Mouse (Mus musculus) liver, embryonic 16.5 days (tissue): ENCODE measurements around the gene Cxcl16. TPM values are rescaled to one million over a fixed set of nuclear protein-coding genes. Genes with fewer than 3 reads are reported as not detected.

ENCODE experiments used
- microRNA-seq: library from miRNA; unstranded; fragments of <30 nt; microRNA quantifications from one replicate; pipeline ENCODE4, GENCODE M21; 2016
- polyA plus RNA-seq: library from polyadenylated mRNA; unstranded; fragments of >200 nt; fragmentation: Nextera tagmentation; extraction: Ambion mirVana; gene quantifications from 2 replicates; pipeline ENCODE4 v1.2.1, GENCODE M21; 2015

The Cxcl16 gene
- polyA plus RNA-seq, 1 experiment from 2014 or later = 2.6 TPM

Small RNA genes lying within 50 kb of the gene (microRNA-seq; reads per million reads assigned to microRNA genes)
- gene Mir7115 = 0.98 reads per million

Other genes with a start within 250 kb of the Cxcl16 start
- gene Slc16a11, start 247.2 kb downstream of the Cxcl16 start, polyA plus RNA-seq = 1.1 and 1.3 TPM in 2 replicates
- gene Slc16a13, start 238.9 kb downstream of the Cxcl16 start, polyA plus RNA-seq = 2.6 and 4.3 TPM in 2 replicates
- gene Bcl6b, start 230.2 kb downstream of the Cxcl16 start, polyA plus RNA-seq = 2.1 and 2.3 TPM in 2 replicates
- 53.9 and 54.5 TPM in 2 replicates for gene 0610010K14Rik, start 222.1 kb downstream of the Cxcl16 start, polyA plus RNA-seq
- 3.4 and 4.3 TPM in 2 replicates for gene Gm21988, start 220.2 kb downstream of the Cxcl16 start, polyA plus RNA-seq
- gene Rnasek, start 220.1 kb downstream of the Cxcl16 start, polyA plus RNA-seq = 146 and 159 TPM in 2 replicates
- 13.0 and 14.8 TPM in 2 replicates for gene Alox12, start 204.6 kb downstream of the Cxcl16 start, polyA plus RNA-seq
- 0.11 TPM in 1 of 2 replicates, not detected in the other for gene Alox12e, start 137.4 kb downstream of the Cxcl16 start, polyA plus RNA-seq
- 1.7 and 2.0 TPM in 2 replicates for gene Alox15, start 108.0 kb downstream of the Cxcl16 start, polyA plus RNA-seq
- gene Pelp1, start 50.0 kb downstream of the Cxcl16 start, polyA plus RNA-seq = 11.1 and 13.1 TPM in 2 replicates
- gene Arrb2, start 27.3 kb downstream of the Cxcl16 start, polyA plus RNA-seq = 15.0 and 15.8 TPM in 2 replicates
- gene Med11, start 8.1 kb downstream of the Cxcl16 start, polyA plus RNA-seq = 12.8 and 13.7 TPM in 2 replicates
- 0.42 and 0.87 TPM in 2 replicates for gene Zmynd15, start 551 bp downstream of the Cxcl16 start, polyA plus RNA-seq
- gene Tm4sf5, start 45.3 kb upstream of the Cxcl16 start, polyA plus RNA-seq = 0.65 and 2.3 TPM in 2 replicates
- 0.44 and 0.65 TPM in 2 replicates for gene Vmo1, start 54.6 kb upstream of the Cxcl16 start, polyA plus RNA-seq
- gene Gltpd2, start 59.2 kb upstream of the Cxcl16 start, polyA plus RNA-seq = 33.8 and 35.3 TPM in 2 replicates
- gene Psmb6, start 65.4 kb upstream of the Cxcl16 start, polyA plus RNA-seq = 291 and 307 TPM in 2 replicates
- not detected in 2 replicates for gene Gm40193, start 73.0 kb upstream of the Cxcl16 start, polyA plus RNA-seq
- 2.1 and 2.9 TPM in 2 replicates for gene Pld2, start 80.1 kb upstream of the Cxcl16 start, polyA plus RNA-seq
- 4.0 and 6.0 TPM in 2 replicates for gene Mink1, start 102.9 kb upstream of the Cxcl16 start, polyA plus RNA-seq
- not detected in 2 replicates for gene 4930544D05Rik, start 155.9 kb upstream of the Cxcl16 start, polyA plus RNA-seq
- gene Chrne, start 159.2 kb upstream of the Cxcl16 start, polyA plus RNA-seq = not detected in 2 replicates
- 2.3 and 3.9 TPM in 2 replicates for gene Gp1ba, start 179.1 kb upstream of the Cxcl16 start, polyA plus RNA-seq
- 76.4 and 79.6 TPM in 2 replicates for gene Rnf167, start 187.3 kb upstream of the Cxcl16 start, polyA plus RNA-seq
- 74.5 and 79.2 TPM in 2 replicates for gene Slc25a11, start 187.5 kb upstream of the Cxcl16 start, polyA plus RNA-seq
- 899 and 965 TPM in 2 replicates for gene Pfn1, start 194.7 kb upstream of the Cxcl16 start, polyA plus RNA-seq
- gene Eno3, start 197.2 kb upstream of the Cxcl16 start, polyA plus RNA-seq = 11.6 and 22.1 TPM in 2 replicates
- gene Spag7, start 209.4 kb upstream of the Cxcl16 start, polyA plus RNA-seq = 57.5 and 59.7 TPM in 2 replicates
- 3.0 and 4.3 TPM in 2 replicates for gene Camta2, start 228.1 kb upstream of the Cxcl16 start, polyA plus RNA-seq
- gene Inca1, start 240.2 kb upstream of the Cxcl16 start, polyA plus RNA-seq = 1.1 and 1.4 TPM in 2 replicates
- gene Kif1c, start 240.6 kb upstream of the Cxcl16 start, polyA plus RNA-seq = 0.77 and 1.1 TPM in 2 replicates